Mouse (Mus musculus) left cerebral cortex, adult 18-20 months (tissue): ENCODE data around the gene Ilk. TPM values are rescaled to one million over a fixed set of nuclear protein-coding genes. Genes with fewer than 3 reads are reported as not detected.
"Not testable (repeated sequence)": the region's sequence is repeated elsewhere in the genome, so short reads cannot be mapped to it uniquely, and the experiment has no call there.

Source experiments
- DNase-seq, 2 experiments: peaks; one replicate each; pipeline ENCODE4 v3.0.0; 2021 to 2022; ENCODE audit warnings: low spot score in 2 of 2, mixed read lengths in 1 of 2
- total RNA-seq, 2 experiments: library from RNA; stranded (reverse); gene quantifications; 2 replicates each; pipeline ENCODE4 v1.2.3; 2021

Gene Ilk
- total RNA-seq, 2 experiments from 2014 or later = 68.9 to 74.6 TPM

DNA sequence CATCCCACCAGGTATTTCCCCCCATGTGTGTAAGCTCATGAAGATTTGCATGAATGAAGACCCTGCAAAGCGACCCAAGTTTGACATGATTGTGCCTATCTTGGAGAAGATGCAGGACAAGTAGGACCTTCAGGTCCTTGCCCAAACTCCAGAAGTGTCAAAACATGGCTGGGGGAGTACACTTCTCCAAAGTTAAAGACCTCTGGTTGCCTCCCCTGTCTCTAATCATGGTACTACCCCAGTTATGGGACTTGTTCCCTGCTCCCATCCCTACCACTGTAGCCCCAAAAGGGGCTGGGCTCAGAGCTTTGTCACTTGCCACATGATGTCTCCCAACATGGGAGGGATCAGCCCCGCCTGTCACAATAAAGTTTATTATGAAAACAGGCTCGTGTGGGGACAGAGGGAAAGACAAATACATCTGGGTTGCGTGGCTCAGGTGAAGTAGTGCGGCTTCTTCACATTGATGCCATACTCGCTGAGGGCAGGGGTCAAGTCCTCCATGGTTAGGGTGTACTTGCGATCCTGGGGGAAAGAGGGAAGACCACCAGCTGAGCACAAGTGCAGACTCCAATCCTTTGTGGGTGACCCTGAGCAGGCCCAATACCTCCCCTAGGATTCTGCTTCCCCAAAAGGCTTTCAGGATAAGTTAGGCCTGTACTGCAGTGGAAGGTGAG is 6.3 kb downstream of the Ilk start:
- DNase-seq = not testable (repeated sequence)

DNA sequence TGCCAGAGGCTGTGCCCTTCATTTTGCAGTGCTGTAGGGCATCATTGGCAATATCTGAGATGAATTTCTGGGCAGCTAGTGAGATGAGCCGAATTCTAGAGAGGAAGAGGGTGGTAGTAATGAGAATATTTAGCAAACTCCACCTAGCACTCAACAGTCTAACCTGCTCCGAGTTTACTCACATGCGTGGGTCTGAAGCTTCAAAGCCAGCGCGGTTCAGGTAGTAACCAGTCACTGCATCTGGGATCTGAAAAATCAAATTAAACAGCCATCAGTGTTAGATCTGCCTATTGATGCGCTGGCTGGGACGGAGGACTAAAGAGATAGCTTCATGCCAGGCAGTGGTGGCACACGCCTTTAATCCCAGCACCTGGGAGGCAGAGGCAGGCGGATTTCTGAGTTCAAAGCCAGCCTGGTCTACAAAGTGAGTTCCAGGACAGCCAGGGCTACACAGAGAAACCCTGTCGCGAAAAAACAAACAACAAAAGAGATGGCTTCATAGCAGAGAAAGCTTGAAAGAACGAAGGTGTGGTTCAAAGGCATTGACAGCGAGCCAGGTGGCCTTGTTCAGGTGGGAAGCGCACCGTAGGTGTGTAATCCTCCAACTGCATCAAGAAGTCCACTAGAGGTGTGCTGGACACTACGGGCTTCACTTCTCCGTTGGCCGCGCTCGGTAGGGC is 7.0 kb downstream of the Ilk start:
- DNase-seq = not testable (repeated sequence)

DNA sequence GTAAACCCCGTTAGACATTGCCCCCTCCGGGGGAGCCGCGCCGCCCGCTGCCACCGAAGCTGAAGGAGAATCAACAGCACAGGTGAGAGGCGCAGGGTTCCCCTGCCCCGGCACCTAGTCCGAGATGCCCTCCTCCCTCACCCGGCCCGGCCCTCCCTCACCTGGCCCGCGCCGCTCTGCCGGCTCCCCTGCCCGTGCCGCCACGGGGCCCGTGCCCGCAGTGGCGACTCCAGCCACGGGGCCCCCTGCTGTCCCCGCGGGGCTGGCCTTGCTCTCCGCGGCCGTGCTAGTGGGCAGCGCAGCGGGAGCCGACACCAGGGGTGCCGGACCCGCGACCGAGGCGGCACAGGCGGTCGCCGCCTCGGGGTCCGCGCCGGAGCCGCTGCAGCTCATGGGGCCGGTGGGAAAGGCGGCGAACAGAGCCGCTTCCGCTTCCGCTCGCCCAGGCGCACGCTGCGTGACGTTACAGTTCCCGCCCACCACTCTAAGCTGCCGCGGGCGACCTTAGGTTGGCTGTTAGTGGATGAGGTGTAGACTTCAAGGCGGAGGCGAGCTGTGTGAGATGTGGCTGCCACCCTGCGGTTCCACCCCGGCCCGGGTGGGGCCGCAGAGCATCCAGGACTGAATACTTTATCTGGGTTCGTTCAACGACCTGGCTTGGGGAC is 7.7 kb downstream of the Ilk start, which contains the start of gene Taf10:
TSS of gene Taf10 (minus strand) at position 436 of the 665 bp plus-strand sequence.
- peak; percentile 85 to 92 for DNase-seq

DNA sequence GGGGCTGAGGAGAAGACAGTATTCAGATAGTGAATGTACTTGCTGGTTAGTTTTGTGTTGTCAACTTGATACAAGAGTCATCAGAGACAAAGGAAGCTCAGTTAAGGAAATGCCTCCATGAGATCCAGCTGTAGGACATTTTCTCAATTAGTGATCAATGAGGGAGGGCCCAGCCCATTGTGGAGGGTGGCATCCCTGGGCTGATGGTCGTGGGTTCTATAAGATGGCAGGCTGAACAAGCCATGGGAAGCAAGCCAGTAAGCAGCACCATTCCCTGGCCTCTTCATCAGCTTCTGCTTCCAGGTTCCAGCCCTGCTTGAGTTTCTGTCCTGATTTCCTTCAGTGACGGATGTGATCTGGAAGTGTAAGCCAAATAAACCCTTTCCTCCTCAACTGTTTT is 11.4 kb downstream of the Ilk start:
- DNase-seq = no peak

DNA sequence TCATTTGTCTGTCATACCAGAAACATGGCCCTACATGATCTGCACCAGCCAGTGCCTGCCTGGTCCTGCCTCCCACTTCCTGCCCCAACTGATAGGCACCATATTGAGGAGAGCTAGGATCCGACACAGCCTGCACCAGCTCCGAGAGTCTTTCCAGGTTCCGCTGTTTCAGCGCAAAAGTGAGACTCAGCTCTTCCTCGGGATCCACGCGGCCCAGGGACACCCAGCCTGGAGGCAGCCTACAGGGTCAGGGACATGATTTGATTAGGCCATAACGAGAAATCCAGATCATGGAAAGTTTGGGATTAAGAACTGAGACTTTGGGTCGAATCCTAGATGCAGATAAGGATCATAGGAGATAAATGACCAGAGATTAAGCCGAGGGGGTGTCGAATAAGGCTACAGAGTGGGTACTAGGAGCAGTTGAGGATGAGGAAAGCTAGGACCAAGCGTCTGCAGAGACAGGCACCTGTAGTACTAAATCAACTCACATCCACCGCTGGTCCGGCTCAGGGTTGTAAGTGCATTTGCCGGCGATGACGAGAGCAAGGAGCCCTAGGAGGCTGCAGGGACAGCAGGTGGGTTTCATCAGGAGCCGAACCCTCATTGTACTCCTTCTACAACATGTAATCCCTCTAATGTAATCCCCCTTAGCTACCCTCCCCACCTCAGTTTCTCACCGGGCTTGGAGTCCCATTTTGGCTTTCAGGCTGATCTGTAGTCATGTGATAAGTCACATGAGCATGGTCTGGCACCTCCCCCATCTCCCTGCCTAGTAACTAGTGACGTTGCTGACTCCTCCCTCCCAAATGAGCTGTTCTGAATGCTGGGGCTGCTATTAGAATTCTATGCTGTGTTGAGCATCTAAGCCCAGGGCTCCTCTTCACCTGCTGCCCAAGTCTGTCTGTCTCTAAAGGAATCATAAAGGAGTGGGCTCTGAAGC is 15.4 kb downstream of the Ilk start, which contains the start of gene Tpp1:
TSS of gene Tpp1 (minus strand) at position 745 of the 943 bp plus-strand sequence.
- peak; percentile 93 for DNase-seq

DNA sequence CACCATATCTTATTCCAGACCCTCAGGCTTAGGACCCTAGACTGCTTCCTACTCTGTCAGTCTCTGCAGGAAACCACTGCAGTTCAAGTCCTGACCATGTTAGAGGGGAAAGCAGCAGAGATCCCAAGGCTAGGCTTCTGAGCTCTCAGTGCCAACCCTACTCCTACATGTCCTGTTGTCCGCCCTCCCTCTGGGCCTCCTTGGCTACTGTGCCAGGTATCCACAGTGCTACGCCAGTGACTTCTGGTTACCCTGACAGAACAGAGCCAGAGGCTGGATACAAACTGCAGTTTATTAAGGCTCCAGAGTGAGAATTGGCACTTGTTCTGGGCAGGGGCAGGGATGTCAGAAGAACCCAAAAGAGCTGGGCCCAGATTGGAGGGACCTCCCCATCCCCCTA is 16.3 kb downstream of the Ilk start:
- DNase-seq = no peak

DNA sequence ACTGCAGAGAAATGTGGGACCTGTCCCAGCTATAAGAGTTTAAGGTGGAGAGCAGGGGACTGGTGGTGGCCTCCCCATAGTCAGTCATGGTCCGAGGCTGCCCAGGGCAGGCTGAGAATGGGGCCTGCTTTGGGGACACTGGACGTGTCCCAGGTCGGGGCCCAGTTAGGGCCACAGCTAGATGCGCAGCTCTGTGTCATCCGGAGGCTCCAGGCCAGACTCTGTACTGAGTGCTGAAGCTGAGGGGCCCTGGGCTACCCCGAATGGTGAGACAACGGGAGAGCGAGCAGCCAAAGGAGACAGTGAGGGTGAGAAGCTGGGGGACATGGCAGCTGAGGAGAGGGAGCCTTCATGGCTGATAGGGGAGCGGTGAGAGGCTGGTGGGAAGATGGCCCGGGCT is 16.9 kb downstream of the Ilk start:
- DNase-seq = no peak

DNA sequence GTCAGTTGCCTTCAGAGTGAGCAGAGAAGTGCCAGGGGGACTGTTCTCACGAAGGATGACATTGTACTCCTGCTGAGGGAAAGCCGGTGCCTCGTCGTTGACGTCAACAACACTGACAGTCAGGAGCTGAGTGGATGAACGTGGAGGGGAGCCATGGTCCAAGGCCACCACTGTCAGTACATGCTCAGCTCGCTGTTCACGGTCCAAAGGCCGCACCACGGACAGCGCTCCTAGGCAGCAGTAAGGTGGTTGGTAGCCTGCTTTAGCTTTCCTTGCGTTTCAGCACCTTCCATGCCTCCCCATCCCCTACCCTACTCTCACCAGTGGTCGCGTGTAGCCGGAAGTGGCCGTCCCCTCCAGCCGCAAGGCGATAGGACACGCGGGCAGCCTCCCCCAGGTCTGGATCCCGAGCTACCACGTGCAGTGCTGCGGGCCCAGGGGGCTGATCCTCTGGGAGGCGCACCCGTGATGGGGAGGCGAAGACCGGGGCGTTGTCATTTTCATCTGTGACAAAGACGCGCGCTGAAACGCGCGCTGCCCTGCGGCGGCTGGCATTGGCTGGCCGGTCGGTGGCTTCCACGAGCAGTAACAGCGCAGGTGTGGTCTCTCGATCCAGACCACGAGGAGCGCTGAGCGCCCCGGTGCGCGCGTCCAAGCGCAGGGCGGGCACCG is 25.6 kb downstream of the Ilk start:
- DNase-seq = no peak

DNA sequence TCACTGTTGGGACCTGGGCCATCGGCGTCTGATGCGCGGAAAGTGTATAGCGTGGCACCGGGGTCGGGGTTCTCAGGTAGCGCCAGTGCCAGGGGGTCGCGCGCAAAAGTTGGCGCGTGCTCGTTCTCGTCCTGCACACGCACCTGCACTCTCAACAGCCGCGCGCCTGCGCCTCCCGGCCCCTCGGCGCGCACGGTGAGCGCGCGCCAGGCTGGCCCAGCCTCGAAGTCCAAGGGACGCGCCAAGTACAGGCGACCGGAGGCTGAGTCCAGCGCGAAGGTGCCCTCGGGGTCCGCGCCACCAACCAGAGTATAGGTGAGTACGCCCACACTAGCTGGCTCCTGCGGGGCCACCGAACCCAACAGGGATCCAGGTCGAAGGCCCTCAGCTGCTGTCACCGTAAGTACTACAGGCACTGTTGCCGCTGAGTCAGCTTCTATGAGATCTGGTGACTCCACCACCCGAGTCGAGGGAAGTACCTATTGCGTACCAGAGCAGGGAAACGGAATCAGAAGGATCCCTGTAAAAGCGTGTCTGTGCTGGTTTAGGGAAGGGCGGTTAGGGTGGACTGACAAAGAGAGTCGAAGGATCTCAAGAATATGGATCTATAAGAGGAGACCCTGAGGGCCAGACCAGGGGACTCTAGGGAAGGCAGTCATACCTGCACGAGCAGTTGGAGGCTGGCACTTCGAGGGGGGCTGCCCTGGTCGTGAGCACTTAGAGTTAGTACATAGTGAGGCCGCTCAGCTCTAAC is 26.3 kb downstream of the Ilk start:
- no peak for DNase-seq

DNA sequence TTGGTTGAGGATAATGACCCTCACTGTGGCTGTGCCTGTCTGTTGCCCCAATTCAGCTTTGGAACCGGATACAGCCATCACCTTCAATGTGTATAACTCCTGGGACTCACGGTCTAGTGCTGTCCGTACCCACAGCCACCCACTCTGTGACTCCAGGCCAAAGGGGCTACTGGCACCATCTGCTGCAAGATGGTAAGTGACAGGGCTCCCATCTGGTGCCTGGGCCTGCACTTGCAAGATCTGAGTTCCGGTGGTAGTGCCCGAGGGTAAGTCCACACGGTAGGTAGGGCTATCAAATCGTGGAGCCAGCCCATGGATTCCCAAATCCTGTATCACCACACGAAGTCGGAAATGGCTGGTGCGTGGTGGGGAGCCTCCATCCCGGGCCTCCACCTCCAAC is 27.9 kb downstream of the Ilk start:
- no peak for DNase-seq

DNA sequence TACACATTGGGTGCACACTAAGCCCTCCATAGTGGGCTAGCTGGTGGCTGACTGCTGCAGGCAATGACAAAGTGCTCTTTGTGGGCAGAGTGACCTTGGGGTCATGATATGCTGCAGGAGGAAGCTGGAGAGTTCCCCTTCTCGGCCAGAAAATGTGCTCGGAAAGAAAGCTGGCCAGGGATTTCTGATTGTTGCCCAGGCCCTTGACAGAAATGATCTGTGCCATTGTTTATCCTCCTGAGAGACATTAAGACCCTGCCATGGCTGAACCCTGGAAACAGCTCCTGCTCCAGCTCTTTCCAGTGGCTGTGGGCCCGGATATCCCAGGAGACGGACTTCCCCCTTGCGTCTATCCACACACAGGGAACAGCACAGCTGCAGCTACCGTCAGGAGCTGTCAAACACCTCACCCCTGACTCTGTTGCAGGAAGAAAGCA is 31.4 kb downstream of the Ilk start:
- DNase-seq = no peak

DNA sequence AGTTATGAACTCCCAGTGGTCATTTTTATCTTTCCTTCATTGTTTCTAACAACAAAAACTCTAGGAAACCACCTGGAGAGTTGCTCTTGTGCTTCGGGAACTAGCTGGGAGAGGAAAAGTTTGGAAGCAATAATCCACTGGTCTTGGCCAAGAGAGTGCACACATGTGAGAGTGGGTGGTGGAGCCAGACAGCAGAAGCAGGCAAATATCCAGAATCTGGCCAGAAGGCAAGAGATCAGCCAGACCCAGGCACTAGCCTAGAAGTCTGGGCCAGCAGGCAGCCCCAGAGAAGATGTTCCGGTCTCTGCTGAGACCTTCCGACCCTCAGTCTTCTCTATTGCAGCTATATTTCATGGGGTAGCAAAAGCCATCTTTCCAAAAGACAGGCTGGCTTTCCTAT is 33.6 kb downstream of the Ilk start:
- DNase-seq = no peak

DNA sequence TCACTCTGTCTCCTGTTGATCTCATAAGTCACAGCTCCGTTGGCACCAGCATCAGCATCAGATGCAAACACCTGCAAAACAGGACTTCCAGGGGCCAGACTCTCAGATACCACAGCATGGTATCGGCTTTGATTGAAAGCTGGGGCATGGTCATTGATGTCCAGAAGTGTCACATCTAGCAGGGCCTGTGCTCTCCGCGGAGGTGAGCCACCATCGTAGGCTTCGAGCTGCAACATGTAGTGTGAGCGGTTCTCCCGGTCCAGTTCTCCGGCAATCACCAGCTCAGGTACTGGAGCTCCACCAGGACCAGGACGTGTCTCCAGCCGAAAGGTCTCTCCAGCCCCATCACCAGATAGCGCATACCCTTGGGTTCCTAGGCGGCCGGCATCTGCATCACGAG is 35.9 kb downstream of the Ilk start:
- no peak for DNase-seq

DNA sequence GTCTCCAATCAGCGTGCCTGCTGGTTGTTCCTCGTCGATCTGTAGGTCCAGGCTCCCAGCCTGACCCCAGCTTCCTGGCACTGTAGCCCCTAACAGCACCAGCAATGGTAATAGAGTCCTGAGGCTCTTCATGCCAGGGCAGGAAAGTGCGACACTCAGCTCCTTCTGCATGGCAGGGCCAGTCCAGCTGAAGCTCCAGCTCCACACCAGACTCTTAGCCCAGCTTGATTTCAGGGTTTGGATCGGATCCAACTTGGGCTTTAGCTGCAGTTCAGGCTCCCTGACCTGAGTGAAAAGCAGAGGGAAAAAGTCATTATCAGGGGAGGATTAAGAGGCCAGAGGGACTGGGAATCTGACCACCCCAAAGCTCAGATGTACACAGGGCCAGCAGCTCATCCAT is 36.6 kb downstream of the Ilk start:
- DNase-seq = no peak

DNA sequence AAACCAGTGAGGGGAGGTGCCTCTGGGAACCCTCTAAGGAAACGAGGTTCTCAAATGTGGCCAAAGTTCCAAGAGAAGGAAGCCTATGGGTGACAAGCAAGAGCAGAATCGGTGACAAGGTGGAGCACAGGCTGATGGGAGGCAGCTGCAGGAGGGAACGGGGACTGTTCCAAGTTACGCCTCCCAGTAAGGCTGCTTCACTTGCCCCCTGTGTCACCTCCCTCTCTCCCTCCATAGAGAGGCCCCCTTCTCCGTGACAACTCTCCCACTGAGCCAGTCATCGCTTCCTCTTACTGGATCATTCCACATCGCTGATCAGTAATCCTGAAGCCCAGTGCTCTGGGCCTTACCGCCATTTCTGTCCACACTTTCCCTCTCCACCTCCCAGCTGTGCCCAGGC is 38.3 kb downstream of the Ilk start:
- no peak for DNase-seq

DNA sequence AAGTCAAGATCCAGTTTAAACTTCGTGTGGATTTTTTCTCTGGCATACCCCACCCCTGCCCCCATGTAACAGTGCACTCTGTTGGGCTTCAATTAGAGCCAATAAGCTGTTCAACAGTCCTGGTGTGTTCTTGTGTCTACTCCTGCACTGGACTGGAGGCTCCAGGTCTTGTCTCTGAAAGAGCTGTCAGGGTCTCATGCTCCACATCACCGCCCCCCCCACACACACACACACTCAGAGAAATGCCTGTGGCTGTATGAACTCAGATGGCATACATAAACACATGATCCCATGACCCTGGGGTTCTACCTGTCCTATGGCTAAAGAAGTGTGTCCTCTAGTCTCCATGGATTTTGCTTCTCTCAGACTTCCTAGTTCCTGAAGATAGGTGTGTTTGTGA is 39.6 kb downstream of the Ilk start:
- DNase-seq = no peak

DNA sequence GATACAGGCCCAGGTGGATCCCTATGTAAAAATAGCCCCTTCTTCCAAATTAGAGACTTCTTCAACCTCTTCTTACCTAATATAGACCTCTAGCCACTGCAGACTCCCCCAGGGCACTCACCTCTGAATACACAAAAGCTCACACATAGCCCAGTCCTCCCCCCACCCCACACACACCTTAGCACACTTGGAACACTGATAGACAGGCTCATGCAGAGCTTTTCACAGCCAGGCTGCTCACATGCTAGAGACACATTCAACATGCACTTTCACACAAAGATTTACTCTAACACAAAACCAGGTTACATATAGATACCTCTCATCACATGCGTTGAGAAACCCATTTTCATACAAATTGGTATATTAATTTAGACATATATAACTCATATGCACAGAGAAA is 40.9 kb downstream of the Ilk start:
- DNase-seq = no peak

DNA sequence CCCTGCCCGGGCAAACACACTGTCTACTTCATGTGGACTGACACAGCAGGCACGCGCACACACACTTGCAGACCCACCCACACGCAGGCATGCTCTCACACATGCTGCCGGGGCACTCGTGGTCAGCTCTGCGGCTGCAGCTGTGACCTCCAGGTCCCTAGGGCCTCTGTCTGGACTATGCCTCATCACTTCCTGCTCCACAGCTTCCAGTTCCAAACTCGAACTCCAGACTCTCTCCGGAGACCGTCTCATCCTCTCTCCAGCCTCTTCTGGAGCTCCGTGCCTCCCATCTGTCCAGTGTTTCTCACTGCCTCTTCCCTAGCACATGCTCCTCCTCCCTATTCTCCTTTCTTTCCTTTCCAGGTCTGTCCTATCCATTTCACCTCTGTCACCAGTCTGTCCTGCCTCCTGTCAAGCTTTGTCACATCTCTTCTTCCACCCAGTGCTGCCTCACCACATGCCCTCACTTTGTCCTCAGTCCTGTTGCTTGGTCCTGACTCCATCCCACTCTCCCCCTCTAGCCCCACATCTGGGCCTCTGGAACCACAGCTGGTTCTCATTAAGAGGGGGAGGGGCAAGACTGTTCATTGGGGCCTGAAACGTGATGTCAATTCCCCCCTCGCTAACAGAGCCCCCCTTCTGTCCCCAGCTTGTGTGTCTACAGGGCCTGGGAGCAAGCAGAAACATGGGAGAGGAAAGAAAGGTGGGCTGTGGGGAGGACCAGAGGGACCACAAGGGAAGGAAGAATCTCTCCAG is 41.6 kb downstream of the Ilk start:
- no peak for DNase-seq
